Mouse (Mus musculus): ENCODE measurements at regions not wholly inside any gene's neighbourhood (a gene's known extent, or its start where the extent isn't known, plus 50 kb on each side); places are given as distances from the start of the nearest gene placed in this dataset.

DNA sequence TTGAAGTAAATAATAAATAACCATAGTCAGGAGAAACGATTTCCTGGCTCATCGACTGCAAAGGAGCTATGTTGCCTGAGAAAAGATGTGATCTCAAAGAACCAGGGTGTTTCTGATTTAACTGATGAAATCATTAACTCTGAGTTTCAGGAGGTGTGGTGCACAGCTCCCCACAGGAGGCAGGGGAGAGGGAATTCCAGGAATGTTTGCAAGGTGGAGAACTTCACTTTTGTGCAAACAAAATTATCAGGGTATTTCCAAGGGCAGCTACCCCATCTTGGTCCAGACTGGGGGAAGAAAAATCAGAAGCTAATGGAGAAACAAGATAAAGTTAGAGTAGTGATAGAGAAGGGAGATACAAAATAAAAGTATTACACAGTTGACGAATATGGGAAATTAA is 137.4 kb upstream of the Lyplal1 start:
- no peak for ATAC-seq (replicated peaks; ENCODE audit: low FRiP score, low TSS enrichment, poor library complexity, severe bottlenecking)

DNA sequence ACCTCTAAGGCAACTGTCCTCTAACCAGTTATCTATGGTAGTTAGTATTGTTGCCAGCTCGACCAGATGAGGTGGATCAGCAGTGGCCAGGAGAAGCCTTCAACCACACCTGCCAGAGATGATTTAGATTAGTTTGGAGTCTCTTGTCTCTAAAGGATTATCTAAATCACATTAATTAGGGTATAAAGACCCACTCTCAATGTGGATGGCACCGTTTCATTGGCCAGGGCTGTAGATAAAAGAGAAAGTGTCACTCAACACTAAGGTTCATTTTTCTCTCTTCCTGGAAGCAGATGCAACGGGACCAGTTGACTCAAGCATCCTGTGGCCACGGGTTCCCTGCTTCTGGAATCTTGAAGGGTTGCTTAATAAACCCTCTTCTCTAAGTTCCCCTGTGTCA is 135.4 kb upstream of the Lyplal1 start:
- ATAC-seq (replicated peaks; ENCODE audit: low FRiP score, low TSS enrichment, poor library complexity, severe bottlenecking): no peak

DNA sequence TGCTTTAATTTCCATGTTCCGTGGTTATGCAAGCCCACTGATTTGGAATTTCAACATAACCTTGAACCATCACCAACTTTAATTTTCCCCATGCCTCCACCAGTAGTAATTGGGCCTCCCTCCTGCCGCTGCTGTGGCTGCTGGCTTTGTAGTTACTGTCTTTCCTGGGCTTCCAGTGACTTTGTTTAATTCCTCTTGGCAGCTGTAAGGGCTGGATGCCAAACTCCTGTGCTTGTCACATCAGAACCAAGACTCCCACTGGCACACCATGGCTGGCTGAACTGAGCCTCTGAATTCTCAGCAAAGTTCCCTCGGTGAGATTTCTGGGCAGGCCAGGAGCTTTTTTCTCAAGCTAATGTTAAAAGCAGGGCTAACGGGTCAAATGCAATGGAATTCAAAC is 133.2 kb upstream of the Lyplal1 start:
- no peak for ATAC-seq (replicated peaks; ENCODE audit: low FRiP score, low TSS enrichment, poor library complexity, severe bottlenecking)

DNA sequence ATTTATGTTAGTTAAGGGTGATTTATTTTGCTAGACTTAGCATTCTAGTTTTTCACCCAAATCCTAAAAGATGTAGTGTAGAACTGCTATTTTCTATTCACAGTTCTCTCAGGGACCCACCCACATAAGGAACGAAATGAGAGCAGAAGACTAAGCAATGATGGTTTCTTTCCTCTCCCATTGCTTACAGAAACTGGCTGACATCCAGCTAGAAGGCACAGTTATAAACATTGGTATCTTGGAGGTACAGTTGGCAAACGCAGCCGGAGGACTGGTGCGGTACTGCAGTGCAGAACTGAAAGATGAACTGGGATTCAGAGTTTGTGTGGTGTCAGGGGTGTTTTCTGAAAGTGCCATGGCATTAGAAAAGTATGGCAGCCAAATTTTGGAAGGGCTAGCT is 132.1 kb upstream of the Lyplal1 start:
- ATAC-seq (replicated peaks; ENCODE audit: low FRiP score, low TSS enrichment, poor library complexity, severe bottlenecking): no peak

DNA sequence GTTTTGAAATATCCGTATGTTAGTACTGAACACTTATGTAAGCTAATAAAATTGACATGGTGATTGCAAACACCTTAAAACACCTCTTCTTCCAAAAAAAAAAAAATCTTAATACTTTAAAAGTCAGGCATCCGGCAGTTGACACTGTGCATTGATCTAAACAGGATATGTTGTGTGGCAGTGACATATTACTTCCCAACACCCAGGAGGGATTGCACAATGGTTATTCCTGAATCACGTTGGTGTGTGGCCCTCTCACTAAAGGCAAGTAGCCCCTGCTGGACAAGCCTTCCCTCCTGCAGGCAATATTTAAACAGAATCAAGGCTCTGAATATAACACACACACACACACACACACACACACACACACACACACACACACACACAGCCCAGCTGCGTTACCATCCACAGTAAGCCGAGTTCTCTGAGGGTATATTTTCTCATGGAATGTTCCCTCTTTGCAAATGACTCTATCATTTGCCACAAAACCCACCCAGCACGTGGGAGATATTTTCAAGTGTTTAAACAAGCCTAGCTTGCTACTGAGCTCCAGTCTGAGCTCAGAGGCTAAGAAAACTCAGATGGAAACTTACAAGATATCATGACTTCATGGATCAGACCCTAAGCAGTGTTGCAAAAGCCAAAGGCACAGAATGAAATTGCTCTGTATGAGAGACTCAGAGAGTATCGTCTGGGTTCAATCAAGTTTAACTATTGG is 128.8 kb upstream of the Lyplal1 start:
- no peak for ATAC-seq (replicated peaks; ENCODE audit: low FRiP score, low TSS enrichment, poor library complexity, severe bottlenecking)

DNA sequence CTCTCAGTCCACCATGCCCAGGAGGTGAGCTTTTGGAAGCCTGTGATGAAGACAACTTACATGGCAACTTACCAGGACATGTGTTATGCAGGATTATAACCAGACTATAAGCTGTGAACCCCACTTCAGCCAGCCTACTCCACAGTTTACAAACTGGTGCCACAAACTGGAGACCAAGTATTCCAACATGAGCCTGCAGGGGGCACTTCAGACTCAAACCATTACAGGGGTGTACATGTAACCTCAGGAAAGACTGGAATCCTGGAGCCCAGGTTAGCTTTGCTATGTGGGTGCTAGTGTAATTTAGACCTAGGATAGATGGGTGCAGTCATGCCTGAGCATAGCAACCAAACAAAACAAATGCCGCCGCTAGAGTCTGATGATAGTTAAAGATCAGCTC is 124.0 kb upstream of the Lyplal1 start:
- no peak for ATAC-seq (replicated peaks; ENCODE audit: low FRiP score, low TSS enrichment, poor library complexity, severe bottlenecking)

DNA sequence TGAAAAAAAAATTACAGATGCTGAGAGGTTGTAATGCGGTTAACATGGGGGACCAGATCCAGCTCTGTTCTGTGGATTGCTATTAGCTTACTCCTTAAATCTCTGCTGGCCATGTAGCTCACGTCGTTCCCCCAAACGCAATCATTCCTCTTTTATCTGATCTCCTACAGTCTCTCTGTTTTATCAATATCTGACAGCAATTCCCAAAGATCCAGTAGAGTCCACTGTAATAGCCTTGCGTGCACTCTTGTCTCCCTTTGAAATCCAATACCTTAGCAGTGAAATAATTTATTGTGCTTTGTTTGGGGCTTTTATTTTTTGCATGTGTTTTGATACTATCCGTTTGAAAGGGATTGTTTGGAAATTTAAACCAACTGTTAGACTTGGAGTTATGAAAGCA is 120.4 kb upstream of the Lyplal1 start:
- ATAC-seq (replicated peaks; ENCODE audit: low FRiP score, low TSS enrichment, poor library complexity, severe bottlenecking): no peak

DNA sequence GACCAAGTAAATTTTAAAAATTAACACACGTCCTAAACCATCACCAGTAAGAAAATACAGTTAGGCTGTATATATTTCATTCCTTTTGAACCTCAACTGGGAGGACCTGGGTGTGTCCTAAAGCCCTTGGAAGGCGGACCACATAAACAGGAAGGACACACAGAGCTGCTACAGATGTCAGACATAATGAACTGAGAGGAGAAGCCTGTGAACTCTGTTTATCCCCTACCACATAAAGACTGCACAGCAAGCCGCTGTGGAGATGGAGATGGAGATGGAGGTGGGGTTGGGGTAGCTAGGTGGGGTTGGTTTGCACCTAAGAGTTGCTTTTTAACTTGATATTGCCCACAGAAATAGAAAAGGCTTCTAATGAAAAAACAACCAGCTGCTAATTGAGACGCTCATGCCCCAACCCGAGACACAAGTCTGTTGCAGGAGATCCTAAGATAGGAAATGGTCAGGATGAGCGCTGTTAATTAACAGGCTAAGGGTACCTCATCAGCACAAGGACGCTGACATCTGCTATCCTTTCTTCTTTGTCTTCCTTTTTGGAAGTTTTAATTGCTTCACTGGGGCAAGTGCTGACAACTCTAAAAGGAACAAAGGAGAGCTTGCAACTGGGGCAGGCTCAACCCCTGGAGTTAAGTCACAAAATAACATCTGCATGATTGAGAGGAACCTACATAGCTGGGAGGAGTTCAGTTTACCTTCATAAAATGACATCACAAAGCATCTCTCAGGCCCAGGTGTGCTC is 119.3 kb upstream of the Lyplal1 start:
- ATAC-seq (replicated peaks; ENCODE audit: low FRiP score, low TSS enrichment, poor library complexity, severe bottlenecking): no peak

DNA sequence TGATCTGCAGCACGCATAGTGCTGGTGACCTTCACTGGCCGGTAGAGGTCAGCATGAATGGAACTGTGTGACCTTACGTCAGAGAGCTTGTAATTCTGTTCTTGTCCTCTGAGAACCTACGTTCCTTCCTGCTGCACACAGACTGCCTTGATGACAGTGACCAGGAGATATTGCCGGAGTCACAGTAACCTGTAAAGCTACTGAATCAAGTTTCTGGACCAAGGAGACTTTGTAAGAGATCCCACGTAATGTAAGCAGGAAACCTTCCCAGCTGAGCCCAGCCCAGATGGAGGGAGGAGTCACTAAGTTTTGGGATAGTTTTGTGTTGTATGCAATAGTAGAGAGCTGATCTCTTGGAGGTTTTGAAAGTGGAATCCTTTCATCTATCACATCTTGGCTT is 117.4 kb upstream of the Lyplal1 start:
- no peak for ATAC-seq (replicated peaks; ENCODE audit: low FRiP score, low TSS enrichment, poor library complexity, severe bottlenecking)

DNA sequence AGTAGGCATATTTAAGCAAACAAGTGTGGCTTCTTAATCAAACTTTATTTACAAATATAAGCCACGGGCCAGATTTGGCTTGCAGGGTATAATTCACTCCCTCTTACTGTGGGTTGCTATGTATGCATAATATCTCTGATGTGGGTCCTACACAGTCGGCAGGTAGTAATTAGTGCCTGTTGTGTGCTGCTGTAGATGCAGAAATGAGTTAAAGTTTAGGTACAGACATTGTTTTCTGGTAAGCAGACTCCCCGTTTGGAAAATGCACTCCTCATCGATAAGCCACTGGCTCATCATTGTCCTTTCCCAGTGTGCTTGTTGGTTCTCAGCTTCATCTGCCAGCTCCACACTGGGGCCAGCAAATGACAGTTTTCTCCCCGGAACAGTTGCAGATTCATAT is 113.4 kb upstream of the Lyplal1 start:
- ATAC-seq (replicated peaks; ENCODE audit: low FRiP score, low TSS enrichment, poor library complexity, severe bottlenecking): no peak

DNA sequence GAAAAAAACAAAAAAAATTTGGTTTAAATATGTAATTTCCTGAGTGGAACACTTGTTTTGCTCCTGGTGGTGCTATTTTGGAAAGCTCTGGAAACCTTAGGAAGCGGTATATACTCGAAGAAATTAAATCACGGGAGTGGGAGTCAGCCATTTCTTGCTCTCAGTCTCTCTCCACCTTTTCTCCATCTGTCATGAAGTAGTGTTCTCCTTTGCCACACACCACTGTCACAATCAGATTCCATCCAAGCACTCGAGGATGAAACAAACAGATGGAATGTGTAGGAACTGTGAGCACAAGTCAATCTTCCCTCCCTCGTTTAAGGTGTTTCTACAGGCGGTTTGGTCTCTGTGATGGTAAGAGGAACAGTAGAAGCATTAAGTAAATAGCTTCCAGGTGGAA is 112.7 kb upstream of the Lyplal1 start:
- ATAC-seq (replicated peaks; ENCODE audit: low FRiP score, low TSS enrichment, poor library complexity, severe bottlenecking): no peak

DNA sequence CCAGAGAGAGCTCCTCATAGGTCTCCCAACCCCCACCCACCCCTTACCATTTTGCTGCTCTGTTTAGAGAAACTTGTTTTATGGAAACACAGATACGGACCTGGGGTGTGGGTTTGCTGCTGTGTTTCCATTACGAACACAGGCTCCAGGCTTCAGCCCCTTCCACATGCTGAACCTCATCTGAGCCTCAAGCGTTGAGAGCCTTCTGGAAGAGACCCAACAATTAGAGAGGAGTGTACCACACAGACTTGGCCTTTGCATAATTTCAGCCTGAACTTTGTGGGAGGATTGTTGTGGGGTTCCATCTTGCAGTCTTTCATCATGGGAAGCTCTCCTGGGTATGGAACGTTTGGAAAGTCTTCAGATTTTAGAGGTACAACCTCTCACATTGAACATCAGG is 111.3 kb upstream of the Lyplal1 start:
- ATAC-seq (replicated peaks; ENCODE audit: low FRiP score, low TSS enrichment, poor library complexity, severe bottlenecking): no peak

DNA sequence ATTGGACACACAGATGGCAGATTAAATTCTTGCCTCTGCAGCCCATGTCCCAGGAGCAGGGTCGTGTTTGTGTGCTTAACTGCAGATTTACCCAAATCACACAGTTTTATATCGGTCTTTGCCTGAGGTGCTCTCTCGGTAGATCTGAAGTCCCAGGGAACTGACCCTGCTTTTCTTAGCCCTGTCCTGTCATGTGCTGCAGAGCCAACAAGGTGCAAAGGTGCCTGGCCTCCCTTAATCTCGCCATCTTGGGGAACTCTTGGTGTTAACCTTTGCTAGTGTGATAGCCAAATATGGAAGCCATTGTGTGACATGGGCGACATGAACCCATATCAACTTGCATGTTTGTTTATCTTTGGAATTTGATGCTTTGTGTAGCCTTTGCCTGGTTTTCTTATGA is 107.1 kb upstream of the Lyplal1 start:
- ATAC-seq (replicated peaks; ENCODE audit: low FRiP score, low TSS enrichment, poor library complexity, severe bottlenecking): no peak

DNA sequence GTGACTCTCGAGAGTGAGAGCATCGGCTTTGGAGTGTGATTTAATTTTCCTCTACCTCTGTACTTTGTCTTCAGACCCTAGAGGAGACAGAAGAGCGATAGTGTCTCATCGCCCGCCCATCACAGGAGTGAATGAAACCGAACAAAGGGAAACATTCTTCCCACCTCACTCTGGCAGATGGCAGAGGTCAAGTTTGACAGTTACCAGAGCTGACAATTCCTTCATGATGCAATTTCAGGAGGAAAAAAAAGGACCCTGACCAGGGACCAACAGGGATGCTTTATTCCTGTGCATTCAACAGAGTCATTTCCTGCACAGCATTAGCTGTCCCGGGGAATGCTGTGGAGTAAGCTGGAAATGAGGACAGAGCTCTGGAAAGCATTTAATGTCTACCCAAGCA is 106.3 kb upstream of the Lyplal1 start:
- no peak for ATAC-seq (replicated peaks; ENCODE audit: low FRiP score, low TSS enrichment, poor library complexity, severe bottlenecking)

DNA sequence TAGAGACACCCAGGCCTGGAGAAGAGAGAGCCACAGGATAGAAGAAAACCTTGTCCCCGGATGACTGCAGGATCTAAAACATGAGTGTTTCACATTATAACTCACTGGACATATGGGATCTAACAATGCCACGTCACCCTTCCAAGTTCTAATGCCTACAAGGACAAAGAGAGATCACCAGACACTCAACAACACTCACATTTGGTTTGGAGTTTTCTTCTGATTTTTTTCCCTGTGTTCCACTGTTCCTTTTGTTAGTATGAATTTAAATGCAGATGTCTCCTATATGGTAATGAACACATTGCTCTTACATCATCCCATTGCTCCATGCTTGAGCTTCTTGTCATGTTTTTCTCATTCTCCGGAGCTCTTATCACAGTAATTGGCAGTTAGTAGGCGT is 101.9 kb upstream of the Lyplal1 start:
- no peak for ATAC-seq (replicated peaks; ENCODE audit: low FRiP score, low TSS enrichment, poor library complexity, severe bottlenecking)

DNA sequence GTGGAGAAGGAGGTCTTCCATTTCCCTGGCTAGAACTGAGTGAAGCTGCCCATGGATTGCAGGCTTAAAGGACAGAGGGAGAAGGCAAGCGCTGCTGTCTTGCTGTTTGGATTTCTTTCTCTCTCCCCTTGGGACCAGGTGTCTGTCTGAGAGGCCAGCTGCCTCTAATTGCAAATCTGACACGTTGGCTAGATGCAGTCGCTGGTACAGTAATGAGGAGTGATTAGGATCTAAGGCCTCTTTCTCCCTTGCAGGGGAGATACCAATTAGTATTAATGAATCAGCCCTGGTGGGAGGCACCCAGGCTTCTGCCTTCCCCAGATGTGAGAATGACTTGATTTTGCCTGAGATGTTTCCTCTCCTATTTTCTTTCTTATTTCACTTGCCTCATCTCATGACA is 100.1 kb upstream of the Lyplal1 start:
- ATAC-seq (replicated peaks; ENCODE audit: low FRiP score, low TSS enrichment, poor library complexity, severe bottlenecking): no peak

DNA sequence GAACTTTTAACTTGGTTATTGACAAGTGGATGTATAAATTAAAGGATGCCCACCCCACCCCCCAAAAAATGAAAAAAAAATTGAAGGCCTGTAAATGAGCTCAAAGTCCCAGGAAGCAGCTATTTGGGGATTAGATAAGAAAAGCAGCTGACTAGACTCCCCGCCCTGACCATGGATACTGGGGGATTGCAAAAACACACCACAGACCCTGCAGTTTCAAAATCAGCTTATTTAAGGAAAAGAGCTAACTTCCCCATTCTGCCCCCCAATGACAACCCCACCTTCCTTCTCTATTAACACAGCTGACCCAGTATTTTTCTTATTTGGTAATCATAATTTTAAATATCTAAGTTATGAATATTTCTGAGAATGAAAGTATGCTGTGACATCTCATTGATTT is 87.0 kb upstream of the Lyplal1 start:
- no peak for ATAC-seq (replicated peaks; ENCODE audit: low FRiP score, low TSS enrichment, poor library complexity, severe bottlenecking)

DNA sequence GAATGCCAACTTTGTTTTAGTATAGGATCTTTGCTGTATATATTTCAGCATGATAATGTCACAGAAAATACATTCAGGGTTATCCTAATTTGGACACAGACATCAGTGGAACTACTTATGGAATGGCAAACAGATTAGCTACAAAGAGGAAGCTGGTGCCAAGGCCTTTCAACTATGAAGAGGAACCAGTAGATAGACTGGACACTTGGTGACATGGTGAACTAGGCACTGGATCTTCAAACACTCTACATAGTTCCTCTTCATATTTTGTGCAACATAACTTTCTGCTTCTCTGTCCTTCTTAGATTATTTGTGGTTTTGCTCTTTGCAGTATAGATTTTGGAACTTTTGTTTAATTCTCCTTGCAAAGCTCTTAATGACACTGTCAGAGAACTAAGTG is 85.4 kb upstream of the Lyplal1 start:
- ATAC-seq (replicated peaks; ENCODE audit: low FRiP score, low TSS enrichment, poor library complexity, severe bottlenecking): no peak

DNA sequence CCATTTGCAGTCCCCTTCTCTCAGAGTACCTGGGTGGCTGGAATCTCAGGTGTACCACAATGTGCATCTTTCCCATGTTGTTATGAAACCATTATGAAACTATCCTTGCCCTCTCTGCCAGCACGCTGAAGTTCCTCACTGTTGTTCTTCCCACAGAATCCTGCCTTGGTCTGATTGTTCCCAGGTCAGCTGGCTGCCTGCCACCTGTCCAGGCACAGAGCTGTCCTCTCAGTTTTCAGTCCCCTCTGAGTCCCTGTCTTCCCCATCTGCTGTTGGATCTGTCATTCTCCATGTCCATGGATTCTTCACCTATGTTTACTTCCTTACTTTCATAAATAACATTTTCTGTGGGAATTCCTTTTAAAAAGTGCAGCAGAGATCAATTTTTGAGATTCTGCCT is 81.3 kb upstream of the Lyplal1 start:
- ATAC-seq (replicated peaks; ENCODE audit: low FRiP score, low TSS enrichment, poor library complexity, severe bottlenecking): no peak

DNA sequence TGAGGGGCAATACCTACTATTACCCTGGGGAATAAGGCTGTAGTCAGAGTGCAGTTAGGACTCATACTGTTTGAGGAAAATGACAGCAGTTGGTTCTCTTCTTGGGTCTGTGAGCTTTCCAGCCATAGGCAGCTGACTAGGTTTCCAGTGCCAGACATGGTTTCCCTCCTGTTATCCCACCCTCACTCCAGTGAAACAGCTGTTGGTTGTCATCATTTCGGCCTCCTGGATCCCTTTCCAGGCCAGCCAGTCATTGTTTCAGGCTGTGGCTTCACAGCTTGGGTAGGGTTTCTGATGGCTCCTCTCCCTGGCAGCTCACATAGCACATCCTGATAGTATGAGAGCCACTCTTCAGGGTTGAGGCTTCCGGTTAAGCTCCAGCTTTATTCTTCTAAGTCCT is 79.9 kb upstream of the Lyplal1 start:
- ATAC-seq (replicated peaks; ENCODE audit: low FRiP score, low TSS enrichment, poor library complexity, severe bottlenecking): no peak

DNA sequence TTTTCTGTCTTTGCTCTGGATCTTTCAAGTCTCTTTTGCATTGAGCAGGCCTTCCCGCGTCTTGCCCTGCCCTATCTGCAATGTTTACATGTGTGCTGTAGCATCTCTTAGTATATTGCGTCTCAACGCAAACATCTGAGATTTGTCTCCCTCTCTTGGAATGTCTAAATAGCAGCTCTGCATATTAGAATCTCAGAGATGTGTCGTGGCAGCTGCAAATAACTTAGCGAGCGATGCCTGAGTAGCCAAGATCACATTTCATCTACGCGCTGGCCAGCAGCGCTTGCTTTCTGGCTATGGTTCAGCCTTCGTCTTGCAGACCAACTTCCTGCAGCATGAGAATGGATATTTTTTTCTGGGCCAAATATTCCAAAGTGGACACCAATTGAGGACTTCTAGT is 72.3 kb upstream of the Lyplal1 start:
- ATAC-seq (replicated peaks; ENCODE audit: low FRiP score, low TSS enrichment, poor library complexity, severe bottlenecking): no peak
